Mouse (Mus musculus) G1E (cell line): ENCODE measurements at regions not wholly inside any gene's neighbourhood (a gene's known extent, or its start where the extent isn't known, plus 50 kb on each side); places are given as distances from the start of the nearest gene placed in this dataset.

Experiments used
- CTCF ChIP-seq: IDR thresholded peaks from 2 replicates; pipeline ENCODE4 v1.5.1; 2012; ENCODE audit warnings: low read depth, low read length, inconsistent platforms, mixed read lengths
- GATA1 ChIP-seq: IDR thresholded peaks from 2 replicates; pipeline ENCODE4 v1.6.1; 2012; ENCODE audit warnings: borderline replicate concordance, low read length, inconsistent platforms, mixed read lengths
- GATA2 ChIP-seq: IDR thresholded peaks from 2 replicates; pipeline ENCODE4 v1.6.1; 2012; ENCODE audit warnings: low read depth, low read length, inconsistent platforms, borderline replicate concordance
- POLR2AphosphoS5 ChIP-seq: IDR thresholded peaks from 2 replicates; pipeline ENCODE4 v1.6.1; 2012; ENCODE audit warnings: low read depth, low read length, inconsistent platforms; ENCODE audit not compliant: insufficient replicate concordance
- TAL1 ChIP-seq: conservative IDR thresholded peaks from 2 replicates; pipeline ENCODE4 v1.6.1; 2012; ENCODE audit warnings: low read depth, low read length, inconsistent platforms, mixed read lengths

GRCm38 (mm10) chr19:60399425-60399824, 68.7 kb downstream of the Prlhr start:
- TF ChIP-seq CTCF (no peak), TAL1 (no peak), GATA1 (no peak), POLR2AphosphoS5 (no peak), GATA2 (no peak)
